Mouse (Mus musculus): ENCODE measurements around the gene Elmo2. TPM values are rescaled to one million over a fixed set of nuclear protein-coding genes. Genes with fewer than 3 reads are reported as not detected.

Elmo2 gene
- polyA plus RNA-seq, 1 experiment = 66.3 TPM

- Histone ChIP-seq H3K27ac (ENCODE audit: insufficient read depth, low read length) (peak overlapping the region; percentile 2), H3K4me3 (ENCODE audit: insufficient read depth, low read length) (peak overlapping the region; percentile 84), H3K4me1 (ENCODE audit: control insufficient read depth, insufficient read depth, low read length) (peaks cover 7% of the 10 kb centered on the region)
- TF ChIP-seq POLR2A (IDR thresholded peaks at IDR 0.05; ENCODE audit: low read depth, low read length) (no peak), CTCF (IDR thresholded peaks at IDR 0.05; ENCODE audit: borderline replicate concordance, insufficient read depth, low read length) (no peak)
Observed at GRCm38 (mm10) chr2:165325521-165326303, 567 bp downstream of the Elmo2 start.

GRCm38 (mm10) chr2:165323928-165324327 is 2.4 kb downstream of the Elmo2 start:
- H3K27ac ChIP-seq (ENCODE audit: insufficient read depth, low read length) = no peak overlapping the region
- H3K4me3 ChIP-seq (ENCODE audit: insufficient read depth, low read length) = no peak overlapping the region
- TF ChIP-seq POLR2A (IDR thresholded peaks at IDR 0.05; ENCODE audit: low read depth, low read length) = no peak
- TF ChIP-seq CTCF (IDR thresholded peaks at IDR 0.05; ENCODE audit: borderline replicate concordance, insufficient read depth, low read length) = no peak
- peaks cover 12% of the 10 kb centered on the region for H3K4me1 ChIP-seq (ENCODE audit: control insufficient read depth, insufficient read depth, low read length)

- H3K27ac ChIP-seq (ENCODE audit: insufficient read depth, low read length) = no peak overlapping the region
- H3K4me1 ChIP-seq (ENCODE audit: control insufficient read depth, insufficient read depth, low read length) = peaks cover 15% of the 10 kb centered on the region
- TF ChIP-seq CTCF (IDR thresholded peaks at IDR 0.05; ENCODE audit: borderline replicate concordance, insufficient read depth, low read length) (no peak), POLR2A (IDR thresholded peaks at IDR 0.05; ENCODE audit: low read depth, low read length) (no peak)
- no peak overlapping the region for H3K4me3 ChIP-seq (ENCODE audit: insufficient read depth, low read length)
Observed at GRCm38 (mm10) chr2:165323484-165323883, 2.8 kb downstream of the Elmo2 start.

GRCm38 (mm10) chr2:165321981-165322735 is 4.1 kb downstream of the Elmo2 start:
- Histone ChIP-seq H3K27ac (ENCODE audit: insufficient read depth, low read length) (no peak overlapping the region), H3K4me3 (ENCODE audit: insufficient read depth, low read length) (no peak overlapping the region), H3K4me1 (ENCODE audit: control insufficient read depth, insufficient read depth, low read length) (peaks cover 26% of the 10 kb centered on the region)
- TF ChIP-seq POLR2A (IDR thresholded peaks at IDR 0.05; ENCODE audit: low read depth, low read length) = no peak
- no peak for TF ChIP-seq CTCF (IDR thresholded peaks at IDR 0.05; ENCODE audit: borderline replicate concordance, insufficient read depth, low read length)

GRCm38 (mm10) chr2:165321381-165321888 is 4.8 kb downstream of the Elmo2 start:
- Histone ChIP-seq H3K27ac (ENCODE audit: insufficient read depth, low read length) (peak overlapping the region; percentile 14; the same call in 1 of the 2 replicates), H3K4me3 (ENCODE audit: insufficient read depth, low read length) (no peak overlapping the region), H3K4me1 (ENCODE audit: control insufficient read depth, insufficient read depth, low read length) (peaks cover 28% of the 10 kb centered on the region)
- TF ChIP-seq CTCF (IDR thresholded peaks at IDR 0.05; ENCODE audit: borderline replicate concordance, insufficient read depth, low read length) = no peak
- TF ChIP-seq POLR2A (IDR thresholded peaks at IDR 0.05; ENCODE audit: low read depth, low read length) = no peak

GRCm38 (mm10) chr2:165320531-165321150 is 5.6 kb downstream of the Elmo2 start:
- TF ChIP-seq CTCF (IDR thresholded peaks at IDR 0.05; ENCODE audit: borderline replicate concordance, insufficient read depth, low read length) = no peak
- no peak for TF ChIP-seq POLR2A (IDR thresholded peaks at IDR 0.05; ENCODE audit: low read depth, low read length)
- H3K4me3 ChIP-seq (ENCODE audit: insufficient read depth, low read length) = no peak overlapping the region
- peak overlapping the region; percentile 4; the same call in 1 of the 2 replicates for H3K27ac ChIP-seq (ENCODE audit: insufficient read depth, low read length)
- H3K4me1 ChIP-seq (ENCODE audit: control insufficient read depth, insufficient read depth, low read length) = peaks cover 28% of the 10 kb centered on the region

GRCm38 (mm10) chr2:165319503-165319902 is 6.8 kb downstream of the Elmo2 start:
- Histone ChIP-seq H3K4me1 (ENCODE audit: control insufficient read depth, insufficient read depth, low read length) (peaks cover 28% of the 10 kb centered on the region), H3K4me3 (ENCODE audit: insufficient read depth, low read length) (no peak overlapping the region), H3K27ac (ENCODE audit: insufficient read depth, low read length) (no peak overlapping the region)
- TF ChIP-seq CTCF (IDR thresholded peaks at IDR 0.05; ENCODE audit: borderline replicate concordance, insufficient read depth, low read length) (no peak), POLR2A (IDR thresholded peaks at IDR 0.05; ENCODE audit: low read depth, low read length) (no peak)

- Histone ChIP-seq H3K4me1 (ENCODE audit: control insufficient read depth, insufficient read depth, low read length) (peaks cover 26% of the 10 kb centered on the region), H3K4me3 (ENCODE audit: insufficient read depth, low read length) (no peak overlapping the region), H3K27ac (ENCODE audit: insufficient read depth, low read length) (no peak overlapping the region)
- TF ChIP-seq POLR2A (IDR thresholded peaks at IDR 0.05; ENCODE audit: low read depth, low read length) (no peak), CTCF (IDR thresholded peaks at IDR 0.05; ENCODE audit: borderline replicate concordance, insufficient read depth, low read length) (no peak)
Observed at GRCm38 (mm10) chr2:165318941-165319340, 7.3 kb downstream of the Elmo2 start.

GRCm38 (mm10) chr2:165317621-165318263 is 8.5 kb downstream of the Elmo2 start:
- H3K4me3 ChIP-seq (ENCODE audit: insufficient read depth, low read length) = no peak overlapping the region
- no peak for TF ChIP-seq POLR2A (IDR thresholded peaks at IDR 0.05; ENCODE audit: low read depth, low read length)
- TF ChIP-seq CTCF (IDR thresholded peaks at IDR 0.05; ENCODE audit: borderline replicate concordance, insufficient read depth, low read length) = no peak
- H3K27ac ChIP-seq (ENCODE audit: insufficient read depth, low read length) = peak overlapping the region; percentile 31
- peaks cover 26% of the 10 kb centered on the region for H3K4me1 ChIP-seq (ENCODE audit: control insufficient read depth, insufficient read depth, low read length)

Data from embryonic fibroblast, embryonic 13.5 days (primary cell).